Mouse (Mus musculus): Measurements from ENCODE around the gene Kdm4b. TPM values are rescaled to one million over a fixed set of nuclear protein-coding genes. Genes with fewer than 3 reads are reported as not detected.

Kdm4b gene
- total and polyA plus RNA-seq, 3 experiments = 21.5 to 35.1 (median 32.3) TPM

GRCm38 (mm10) chr17:56439731-56440460, 114.0 kb downstream of the Kdm4b start:
- DNase-seq (ENCODE audit: low spot score) = no peak
- ATAC-seq (ENCODE audit: extremely low read depth, insufficient number of reproducible peaks, low FRiP score, poor library complexity, severe bottlenecking) = no peak
- H3K27me3 ChIP-seq (ENCODE audit: insufficient read depth, low read length) = no peaks in the 10 kb centered on the region; the same call in 1 of the 2 replicates
- peaks cover 12% of the 10 kb centered on the region for H3K9me3 ChIP-seq (replicated peaks)
- H3K36me3 ChIP-seq (replicated peaks) = peaks cover 68% of the 10 kb centered on the region
- no peak overlapping the region for H3K4me3 ChIP-seq (ENCODE audit: low read depth, low read length)
- no peak for TF ChIP-seq GATA1 (IDR thresholded peaks at IDR 0.05; ENCODE audit: borderline replicate concordance, low read length)
- no peak for TF ChIP-seq GATA2 (IDR thresholded peaks at IDR 0.05; ENCODE audit: borderline replicate concordance, low read depth, low read length)
- TF ChIP-seq CTCF (IDR thresholded peaks at IDR 0.05; ENCODE audit: low read depth, low read length) = no peak
- TF ChIP-seq POLR2AphosphoS5 (IDR thresholded peaks at IDR 0.05; ENCODE audit: insufficient replicate concordance, low read depth, low read length) = no peak
- TF ChIP-seq TAL1 (conservative IDR thresholded peaks at IDR 0.05; ENCODE audit: low read depth, low read length) = no peak
- H3K4me1 ChIP-seq (ENCODE audit: insufficient read depth, low read depth, low read length) = peaks cover 49% of the 10 kb centered on the region

GRCm38 (mm10) chr17:56442316-56442715, 116.5 kb downstream of the Kdm4b start:
- H3K27me3 ChIP-seq (ENCODE audit: insufficient read depth, low read length) = no peaks in the 10 kb centered on the region; the same call in 1 of the 2 replicates
- H3K4me3 ChIP-seq (ENCODE audit: low read depth, low read length) = peak overlapping the region; percentile 6; the same call in 1 of the 2 replicates
- peaks cover 4% of the 10 kb centered on the region for H3K9me3 ChIP-seq (replicated peaks)
- DNase-seq (ENCODE audit: low spot score) = no peak
- H3K4me1 ChIP-seq (ENCODE audit: insufficient read depth, low read depth, low read length) = peaks cover 55% of the 10 kb centered on the region
- TF ChIP-seq GATA2 (IDR thresholded peaks at IDR 0.05; ENCODE audit: borderline replicate concordance, low read depth, low read length) (no peak), POLR2AphosphoS5 (IDR thresholded peaks at IDR 0.05; ENCODE audit: insufficient replicate concordance, low read depth, low read length) (no peak), CTCF (IDR thresholded peaks at IDR 0.05; ENCODE audit: low read depth, low read length) (no peak), GATA1 (IDR thresholded peaks at IDR 0.05; ENCODE audit: borderline replicate concordance, low read length) (no peak), TAL1 (conservative IDR thresholded peaks at IDR 0.05; ENCODE audit: low read depth, low read length) (no peak)
- ATAC-seq (ENCODE audit: extremely low read depth, insufficient number of reproducible peaks, low FRiP score, poor library complexity, severe bottlenecking) = no peak
- peaks cover 62% of the 10 kb centered on the region for H3K36me3 ChIP-seq (replicated peaks)

- Histone ChIP-seq H3K4me1 (ENCODE audit: insufficient read depth, low read depth, low read length) (peaks cover 59% of the 10 kb centered on the region), H3K4me3 (ENCODE audit: low read depth, low read length) (peak overlapping the region; percentile 48; the same call in 1 of the 2 replicates), H3K36me3 (replicated peaks) (peaks cover 67% of the 10 kb centered on the region), H3K27me3 (ENCODE audit: insufficient read depth, low read length) (no peaks in the 10 kb centered on the region; the same call in 1 of the 2 replicates), H3K9me3 (replicated peaks) (no peaks in the 10 kb centered on the region)
- no peak for TF ChIP-seq CTCF (IDR thresholded peaks at IDR 0.05; ENCODE audit: low read depth, low read length)
- TF ChIP-seq GATA2 (IDR thresholded peaks at IDR 0.05; ENCODE audit: borderline replicate concordance, low read depth, low read length) = no peak
- no peak for TF ChIP-seq GATA1 (IDR thresholded peaks at IDR 0.05; ENCODE audit: borderline replicate concordance, low read length)
- no peak for TF ChIP-seq POLR2AphosphoS5 (IDR thresholded peaks at IDR 0.05; ENCODE audit: insufficient replicate concordance, low read depth, low read length)
- no peak for TF ChIP-seq TAL1 (conservative IDR thresholded peaks at IDR 0.05; ENCODE audit: low read depth, low read length)
- peak; percentile 90 for DNase-seq (ENCODE audit: low spot score)
- peak; percentile 67 for ATAC-seq (ENCODE audit: extremely low read depth, insufficient number of reproducible peaks, low FRiP score, poor library complexity, severe bottlenecking)
These were observed 117.5 kb downstream of the Kdm4b start for GRCm38 (mm10) chr17:56443341-56443795.

GRCm38 (mm10) chr17:56444771-56445170, 118.9 kb downstream of the Kdm4b start:
- Histone ChIP-seq H3K9me3 (replicated peaks) (no peaks in the 10 kb centered on the region), H3K36me3 (replicated peaks) (peaks cover 75% of the 10 kb centered on the region), H3K4me3 (ENCODE audit: low read depth, low read length) (peak overlapping the region; percentile 17; the same call in 1 of the 2 replicates)

GRCm38 (mm10) chr17:56445397-56445796, 119.5 kb downstream of the Kdm4b start:
- H3K9me3 ChIP-seq (replicated peaks) = no peaks in the 10 kb centered on the region
- TF ChIP-seq GATA2 (IDR thresholded peaks at IDR 0.05; ENCODE audit: borderline replicate concordance, low read depth, low read length) (no peak), POLR2AphosphoS5 (IDR thresholded peaks at IDR 0.05; ENCODE audit: insufficient replicate concordance, low read depth, low read length) (no peak)
- ATAC-seq (ENCODE audit: extremely low read depth, insufficient number of reproducible peaks, low FRiP score, poor library complexity, severe bottlenecking) (no peak), DNase-seq (ENCODE audit: low spot score) (no peak)
- H3K4me3 ChIP-seq (ENCODE audit: low read depth, low read length) = no peak overlapping the region
- peaks cover 55% of the 10 kb centered on the region for H3K4me1 ChIP-seq (ENCODE audit: insufficient read depth, low read depth, low read length)
- no peaks in the 10 kb centered on the region for H3K27me3 ChIP-seq (ENCODE audit: insufficient read depth, low read length)
- H3K36me3 ChIP-seq (replicated peaks) = peaks cover 79% of the 10 kb centered on the region

More at GRCm38 (mm10) chr17:56444771-56445170, 118.9 kb downstream of the Kdm4b start:
- no peaks in the 10 kb centered on the region for H3K27me3 ChIP-seq (ENCODE audit: insufficient read depth, low read length)
- DNase-seq (ENCODE audit: low spot score) (no peak), ATAC-seq (ENCODE audit: extremely low read depth, insufficient number of reproducible peaks, low FRiP score, poor library complexity, severe bottlenecking) (no peak)
- TF ChIP-seq POLR2AphosphoS5 (IDR thresholded peaks at IDR 0.05; ENCODE audit: insufficient replicate concordance, low read depth, low read length) (no peak), TAL1 (conservative IDR thresholded peaks at IDR 0.05; ENCODE audit: low read depth, low read length) (no peak), GATA1 (IDR thresholded peaks at IDR 0.05; ENCODE audit: borderline replicate concordance, low read length) (no peak), GATA2 (IDR thresholded peaks at IDR 0.05; ENCODE audit: borderline replicate concordance, low read depth, low read length) (no peak), CTCF (IDR thresholded peaks at IDR 0.05; ENCODE audit: low read depth, low read length) (no peak)
- H3K4me1 ChIP-seq (ENCODE audit: insufficient read depth, low read depth, low read length) = peaks cover 59% of the 10 kb centered on the region

- Histone ChIP-seq H3K9me3 (replicated peaks) (no peaks in the 10 kb centered on the region), H3K36me3 (replicated peaks) (peaks cover 84% of the 10 kb centered on the region), H3K4me3 (ENCODE audit: low read depth, low read length) (no peak overlapping the region), H3K27me3 (ENCODE audit: insufficient read depth, low read length) (no peaks in the 10 kb centered on the region), H3K4me1 (ENCODE audit: insufficient read depth, low read depth, low read length) (peaks cover 32% of the 10 kb centered on the region)
- ATAC-seq (ENCODE audit: extremely low read depth, insufficient number of reproducible peaks, low FRiP score, poor library complexity, severe bottlenecking) (no peak), DNase-seq (ENCODE audit: low spot score) (no peak)
- no peak for TF ChIP-seq POLR2AphosphoS5 (IDR thresholded peaks at IDR 0.05; ENCODE audit: insufficient replicate concordance, low read depth, low read length)
- no peak for TF ChIP-seq TAL1 (conservative IDR thresholded peaks at IDR 0.05; ENCODE audit: low read depth, low read length)
- TF ChIP-seq GATA1 (IDR thresholded peaks at IDR 0.05; ENCODE audit: borderline replicate concordance, low read length) = no peak
- no peak for TF ChIP-seq GATA2 (IDR thresholded peaks at IDR 0.05; ENCODE audit: borderline replicate concordance, low read depth, low read length)
- no peak for TF ChIP-seq CTCF (IDR thresholded peaks at IDR 0.05; ENCODE audit: low read depth, low read length)
These were observed 121.9 kb downstream of the Kdm4b start for GRCm38 (mm10) chr17:56447716-56448115.

Other genes starting within 250 kb of the Kdm4b start
- gene Hdgfl2, start 246.4 kb upstream of the Kdm4b start, total RNA-seq (2014; fragmentation: Nextera tagmentation) = 31.1 and 37.6 TPM in 2 replicates
- gene Hdgfl2, start 246.4 kb upstream of the Kdm4b start, total RNA-seq (2017) = 73.3 and 76.0 TPM in 2 replicates
- gene Hdgfl2, start 246.4 kb upstream of the Kdm4b start, polyA plus RNA-seq (2012) = 174 and 201 TPM in 2 replicates
- not detected in 2 replicates for gene Plin4, start 216.3 kb upstream of the Kdm4b start, total RNA-seq (2014; fragmentation: Nextera tagmentation)
- gene Plin4, start 216.3 kb upstream of the Kdm4b start, total RNA-seq (2017) = 0.05 and 0.06 TPM in 2 replicates
- not detected in 2 replicates for gene Plin4, start 216.3 kb upstream of the Kdm4b start, polyA plus RNA-seq (2012)
- not detected in 2 replicates for gene Plin5, start 208.5 kb upstream of the Kdm4b start, total RNA-seq (2014; fragmentation: Nextera tagmentation)
- 0.06 TPM in 1 of 2 replicates, not detected in the other for gene Plin5, start 208.5 kb upstream of the Kdm4b start, total RNA-seq (2017)
- gene Plin5, start 208.5 kb upstream of the Kdm4b start, polyA plus RNA-seq (2012) = not detected in 2 replicates
- gene Lrg1, start 204.1 kb upstream of the Kdm4b start, total RNA-seq (2014; fragmentation: Nextera tagmentation) = not detected in 2 replicates
- gene Lrg1, start 204.1 kb upstream of the Kdm4b start, total RNA-seq (2017) = not detected in 2 replicates
- gene Lrg1, start 204.1 kb upstream of the Kdm4b start, polyA plus RNA-seq (2012) = 0.04 TPM in 1 of 2 replicates, not detected in the other
- gene Sema6b, start 185.7 kb upstream of the Kdm4b start, total RNA-seq (2014; fragmentation: Nextera tagmentation) = 2.7 and 4.0 TPM in 2 replicates
- 3.4 and 3.6 TPM in 2 replicates for gene Sema6b, start 185.7 kb upstream of the Kdm4b start, total RNA-seq (2017)
- gene Sema6b, start 185.7 kb upstream of the Kdm4b start, polyA plus RNA-seq (2012) = 14.1 and 16.1 TPM in 2 replicates
- 2.0 and 2.1 TPM in 2 replicates for gene Tnfaip8l1, start 163.6 kb upstream of the Kdm4b start, total RNA-seq (2014; fragmentation: Nextera tagmentation)
- 2.8 and 3.2 TPM in 2 replicates for gene Tnfaip8l1, start 163.6 kb upstream of the Kdm4b start, total RNA-seq (2017)
- 1.0 and 1.1 TPM in 2 replicates for gene Tnfaip8l1, start 163.6 kb upstream of the Kdm4b start, polyA plus RNA-seq (2012)
- gene Mydgf, start 142.1 kb upstream of the Kdm4b start, total RNA-seq (2014; fragmentation: Nextera tagmentation) = 19.9 and 22.0 TPM in 2 replicates
- gene Mydgf, start 142.1 kb upstream of the Kdm4b start, total RNA-seq (2017) = 32.3 and 36.2 TPM in 2 replicates
- 27.3 and 36.6 TPM in 2 replicates for gene Mydgf, start 142.1 kb upstream of the Kdm4b start, polyA plus RNA-seq (2012)
- gene Dpp9, start 107.2 kb upstream of the Kdm4b start, total RNA-seq (2014; fragmentation: Nextera tagmentation) = 22.4 and 26.8 TPM in 2 replicates
- 13.0 and 14.4 TPM in 2 replicates for gene Dpp9, start 107.2 kb upstream of the Kdm4b start, total RNA-seq (2017)
- 61.8 and 62.4 TPM in 2 replicates for gene Dpp9, start 107.2 kb upstream of the Kdm4b start, polyA plus RNA-seq (2012)
- gene Fem1a, start 69.3 kb upstream of the Kdm4b start, total RNA-seq (2014; fragmentation: Nextera tagmentation) = 14.4 and 16.5 TPM in 2 replicates
- gene Fem1a, start 69.3 kb upstream of the Kdm4b start, total RNA-seq (2017) = 17.8 and 18.9 TPM in 2 replicates
- gene Fem1a, start 69.3 kb upstream of the Kdm4b start, polyA plus RNA-seq (2012) = 20.1 and 20.7 TPM in 2 replicates
- gene Ticam1, start 49.3 kb upstream of the Kdm4b start, total RNA-seq (2014; fragmentation: Nextera tagmentation) = 15.2 and 16.2 TPM in 2 replicates
- 4.9 and 5.7 TPM in 2 replicates for gene Ticam1, start 49.3 kb upstream of the Kdm4b start, total RNA-seq (2017)
- gene Ticam1, start 49.3 kb upstream of the Kdm4b start, polyA plus RNA-seq (2012) = 7.4 and 8.1 TPM in 2 replicates
- gene Plin3, start 33.2 kb upstream of the Kdm4b start, total RNA-seq (2014; fragmentation: Nextera tagmentation) = 8.1 and 12.3 TPM in 2 replicates
- gene Plin3, start 33.2 kb upstream of the Kdm4b start, total RNA-seq (2017) = 55.9 and 64.1 TPM in 2 replicates
- 12.2 and 12.7 TPM in 2 replicates for gene Plin3, start 33.2 kb upstream of the Kdm4b start, polyA plus RNA-seq (2012)
- gene Arrdc5, start 25.8 kb upstream of the Kdm4b start, total RNA-seq (2014; fragmentation: Nextera tagmentation) = not detected in 2 replicates
- not detected in 2 replicates for gene Arrdc5, start 25.8 kb upstream of the Kdm4b start, total RNA-seq (2017)
- gene Arrdc5, start 25.8 kb upstream of the Kdm4b start, polyA plus RNA-seq (2012) = not detected in 2 replicates
- gene Uhrf1, start 22.7 kb upstream of the Kdm4b start, total RNA-seq (2014; fragmentation: Nextera tagmentation) = 108 and 118 TPM in 2 replicates
- gene Uhrf1, start 22.7 kb upstream of the Kdm4b start, total RNA-seq (2017) = 173 and 186 TPM in 2 replicates
- gene Uhrf1, start 22.7 kb upstream of the Kdm4b start, polyA plus RNA-seq (2012) = 193 and 196 TPM in 2 replicates
- 70.5 and 77.2 TPM in 2 replicates for gene Ptprs, start 150.4 kb downstream of the Kdm4b start, total RNA-seq (2014; fragmentation: Nextera tagmentation)
- 16.4 and 16.7 TPM in 2 replicates for gene Ptprs, start 150.4 kb downstream of the Kdm4b start, total RNA-seq (2017)
- 83.6 and 90.8 TPM in 2 replicates for gene Ptprs, start 150.4 kb downstream of the Kdm4b start, polyA plus RNA-seq (2012)
- not detected in 2 replicates for gene Znrf4, start 186.4 kb downstream of the Kdm4b start, total RNA-seq (2014; fragmentation: Nextera tagmentation)
- gene Znrf4, start 186.4 kb downstream of the Kdm4b start, total RNA-seq (2017) = 0.17 TPM in 1 of 2 replicates, not detected in the other
- not detected in 2 replicates for gene Znrf4, start 186.4 kb downstream of the Kdm4b start, polyA plus RNA-seq (2012)
- gene Gm20219, start 228.3 kb downstream of the Kdm4b start, total RNA-seq (2014; fragmentation: Nextera tagmentation) = 4.4 and 6.5 TPM in 2 replicates
- 0.38 and 0.41 TPM in 2 replicates for gene Gm20219, start 228.3 kb downstream of the Kdm4b start, total RNA-seq (2017)
- 0.69 and 1.0 TPM in 2 replicates for gene Gm20219, start 228.3 kb downstream of the Kdm4b start, polyA plus RNA-seq (2012)

All from G1E (cell line).